Mouse (Mus musculus): Measurements from ENCODE around the gene Cd300lf.
A peak's percentile ranks its signal among the peaks of the same experiment; 100 is the strongest.

Cd300lf gene

DNA sequence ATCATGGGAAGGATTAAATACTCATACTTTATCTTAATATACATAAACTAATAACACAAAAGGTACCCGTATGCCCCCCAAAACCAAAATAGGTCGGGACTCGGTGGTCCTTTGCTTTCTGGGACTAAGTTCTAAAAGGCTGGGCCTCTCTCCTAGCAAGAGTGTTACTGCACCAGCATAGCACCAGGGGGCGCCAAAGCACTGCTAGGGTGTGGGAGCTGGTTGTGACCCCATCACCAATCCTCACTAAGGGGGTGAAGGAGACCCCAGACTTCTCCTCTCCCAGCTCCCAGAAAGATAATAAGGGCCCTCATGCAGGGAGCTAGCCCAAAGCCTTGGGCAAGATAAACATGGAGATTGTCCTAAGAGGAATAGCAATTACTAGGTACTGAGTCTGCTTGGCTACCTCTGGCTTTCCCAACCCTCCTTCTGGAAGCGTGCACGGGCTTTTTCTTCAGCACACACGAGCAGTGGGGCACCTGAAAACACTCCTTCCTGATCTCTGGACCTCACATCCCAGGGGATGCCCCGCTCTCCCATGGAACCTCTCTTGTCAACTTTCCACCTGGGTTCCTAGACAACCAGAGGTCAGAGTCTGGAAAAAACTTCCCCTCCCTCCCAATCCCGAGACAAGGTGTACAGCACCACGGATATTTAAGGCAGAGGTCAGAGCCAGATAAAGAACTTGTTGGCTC is 27.2 kb upstream of the Cd300lf start:
- peak; percentile 90 for DNase-seq (ENCODE audit: low spot score)

DNA sequence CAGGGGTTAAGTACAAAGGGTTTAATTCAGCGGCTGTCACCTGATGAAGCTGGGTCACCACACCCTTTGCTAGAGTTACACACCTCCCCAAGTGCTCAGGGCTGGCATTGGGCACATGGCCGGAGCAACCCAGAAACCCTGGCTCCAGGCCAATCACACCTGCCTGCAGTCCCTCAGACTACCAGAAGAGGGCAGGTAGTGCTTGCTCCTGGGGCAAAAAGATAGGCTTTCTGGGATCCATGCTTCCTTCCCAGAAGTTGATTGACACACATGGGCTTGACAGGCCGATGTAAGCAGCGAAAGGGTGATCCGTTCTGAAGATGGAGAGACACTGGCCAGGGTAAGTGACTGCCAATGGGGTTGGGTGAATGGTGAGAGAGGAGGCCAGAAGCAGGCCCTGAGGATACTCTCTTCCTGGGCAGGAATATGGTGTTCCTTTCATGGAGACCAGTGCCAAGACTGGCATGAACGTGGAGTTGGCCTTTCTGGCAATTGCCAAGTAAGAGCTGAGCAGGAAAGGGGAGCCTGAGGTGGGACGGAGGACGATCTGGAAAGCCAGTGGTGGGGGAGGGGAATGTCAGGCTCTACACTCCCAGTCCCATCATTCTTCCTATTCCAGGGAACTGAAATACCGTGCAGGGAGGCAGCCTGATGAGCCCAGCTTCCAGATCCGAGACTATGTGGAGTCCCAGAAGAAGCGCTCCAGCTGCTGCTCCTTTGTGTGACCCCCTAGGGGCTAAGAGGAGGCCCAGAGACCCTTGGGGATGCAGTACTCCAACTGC is 26.4 kb upstream of the Cd300lf start:
- DNase-seq (ENCODE audit: low spot score) = peak; percentile 81

GRCm38 (mm10) chr11:115157933-115158719 is 24.3 kb upstream of the Cd300lf start:
- no peak for DNase-seq (ENCODE audit: low spot score)

DNA sequence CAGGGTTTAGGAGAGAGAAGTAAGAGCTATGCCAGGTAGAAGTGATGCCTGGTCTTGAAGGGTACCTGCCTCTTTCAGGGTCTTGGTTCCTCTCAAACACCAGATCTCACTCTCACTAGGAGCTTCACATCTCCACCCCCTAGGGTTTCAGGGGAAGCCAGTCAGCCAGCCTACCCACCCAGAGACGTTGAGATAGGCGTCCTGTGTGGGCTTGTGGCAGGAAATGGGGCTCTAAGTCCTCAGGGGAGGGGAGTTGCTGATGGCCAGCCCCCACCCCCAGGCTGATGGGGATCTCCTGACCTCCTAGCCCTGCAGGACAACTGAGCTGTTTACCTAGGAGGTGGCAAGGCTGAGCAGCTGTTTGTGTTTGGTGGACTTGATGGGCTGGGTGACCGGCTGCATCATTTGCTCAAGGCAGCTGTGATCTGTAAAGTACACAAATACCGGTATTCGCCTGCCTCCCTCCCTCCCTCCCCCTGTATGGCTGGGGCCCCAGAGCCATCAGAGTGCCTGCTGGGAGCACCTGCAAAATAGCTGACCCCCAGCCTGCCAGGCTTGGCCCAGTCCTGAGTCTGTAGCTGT is 21.4 kb upstream of the Cd300lf start:
- no peak for DNase-seq (ENCODE audit: low spot score)

- peak; percentile 84 for DNase-seq (ENCODE audit: low spot score)
Observed at GRCm38 (mm10) chr11:115153699-115154292, 20.0 kb upstream of the Cd300lf start.

DNA sequence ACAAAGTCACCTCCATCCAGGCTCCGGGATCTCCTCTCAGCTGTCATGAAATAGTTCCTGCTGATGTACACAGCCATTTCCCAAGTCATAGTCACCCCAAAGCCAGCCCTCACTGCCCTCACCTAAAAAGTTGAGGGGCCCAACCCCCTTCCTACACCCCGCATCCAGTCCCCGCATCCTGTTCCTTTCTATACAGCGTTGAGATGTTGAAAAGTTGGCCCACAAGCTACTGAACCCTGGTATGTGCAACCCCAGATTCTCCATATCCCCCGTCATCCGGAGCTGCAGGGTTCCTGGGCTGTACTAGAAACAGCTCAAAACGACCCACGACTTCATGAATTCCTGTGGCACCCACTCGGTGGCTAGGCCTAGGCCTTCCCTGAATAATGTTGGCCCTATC is 19.3 kb upstream of the Cd300lf start:
- DNase-seq (ENCODE audit: low spot score) = no peak

DNA sequence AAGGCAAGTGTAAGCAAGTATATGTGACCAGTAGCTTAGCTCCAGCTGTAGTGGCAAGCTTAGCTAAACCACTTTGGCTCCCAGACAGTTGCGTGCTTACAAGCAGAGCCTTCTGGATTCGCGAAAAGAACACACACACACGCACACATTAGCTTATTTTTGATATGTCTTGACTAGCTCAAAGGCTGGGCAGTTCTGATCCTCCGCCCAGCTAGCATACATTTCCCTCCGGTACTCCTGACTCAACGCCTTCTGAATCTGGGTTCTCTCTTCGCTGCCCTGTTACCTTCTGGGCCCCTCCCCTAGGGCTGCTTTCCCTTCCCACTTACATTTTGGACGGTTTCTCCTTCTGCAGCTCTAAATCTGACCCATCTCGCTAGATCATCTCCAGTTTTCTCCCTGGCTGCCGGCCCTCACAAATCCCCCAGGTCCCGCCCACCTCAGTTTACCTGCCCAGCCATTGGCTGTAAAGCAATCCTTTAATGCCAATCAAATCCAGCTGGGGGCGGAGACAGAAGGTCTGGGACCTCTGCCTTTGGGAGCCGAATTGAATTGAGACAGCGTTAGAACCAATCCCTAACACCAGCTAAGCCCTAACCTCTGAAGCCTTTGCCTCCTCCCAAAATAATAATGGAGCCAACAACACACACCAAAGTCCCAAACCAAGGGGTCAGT is 18.1 kb upstream of the Cd300lf start:
- DNase-seq (ENCODE audit: low spot score) = peak; percentile 64

- DNase-seq (ENCODE audit: low spot score) = no peak
Observed at GRCm38 (mm10) chr11:115150741-115151254, 17.0 kb upstream of the Cd300lf start.

DNA sequence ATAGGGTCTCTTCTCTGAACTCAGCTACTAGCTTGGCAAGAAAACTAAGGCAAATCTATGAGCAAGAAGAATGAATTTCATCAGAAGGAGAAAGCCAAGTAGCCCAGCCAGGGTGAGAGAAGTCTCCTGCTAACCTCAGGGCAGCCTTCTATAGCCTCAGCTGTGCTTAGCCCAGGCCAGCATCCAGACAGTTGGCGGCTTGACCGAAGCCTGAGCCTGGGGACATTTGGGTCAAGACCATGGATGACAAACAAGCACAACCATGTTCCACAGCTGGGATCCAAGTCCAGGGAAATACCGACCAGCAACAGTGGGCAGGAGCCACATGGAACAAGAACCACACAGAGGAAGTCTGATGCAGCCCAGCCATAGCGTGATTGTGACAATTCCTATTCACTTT is 14.0 kb upstream of the Cd300lf start:
- DNase-seq (ENCODE audit: low spot score) = no peak

DNA sequence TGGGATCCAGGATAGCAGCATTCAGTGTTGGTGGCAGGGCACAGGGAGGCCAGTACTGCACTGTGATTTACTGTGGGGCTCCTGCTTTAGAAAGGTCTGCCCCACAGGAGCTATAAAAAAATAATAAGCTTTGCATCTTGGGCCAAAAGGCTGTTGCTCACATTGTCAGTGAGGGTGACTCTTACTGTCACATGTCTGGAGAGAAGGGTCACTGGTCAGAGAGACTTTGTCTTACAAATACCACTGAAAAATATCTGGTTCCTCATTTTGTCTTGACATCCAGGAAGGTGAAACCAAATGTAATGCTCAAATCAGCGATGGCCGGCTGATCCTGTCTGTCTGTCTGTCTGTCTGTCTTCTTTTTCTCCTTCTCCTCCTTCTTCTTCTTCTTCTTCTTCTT is 8.2 kb upstream of the Cd300lf start:
- no peak for DNase-seq (ENCODE audit: low spot score)

DNA sequence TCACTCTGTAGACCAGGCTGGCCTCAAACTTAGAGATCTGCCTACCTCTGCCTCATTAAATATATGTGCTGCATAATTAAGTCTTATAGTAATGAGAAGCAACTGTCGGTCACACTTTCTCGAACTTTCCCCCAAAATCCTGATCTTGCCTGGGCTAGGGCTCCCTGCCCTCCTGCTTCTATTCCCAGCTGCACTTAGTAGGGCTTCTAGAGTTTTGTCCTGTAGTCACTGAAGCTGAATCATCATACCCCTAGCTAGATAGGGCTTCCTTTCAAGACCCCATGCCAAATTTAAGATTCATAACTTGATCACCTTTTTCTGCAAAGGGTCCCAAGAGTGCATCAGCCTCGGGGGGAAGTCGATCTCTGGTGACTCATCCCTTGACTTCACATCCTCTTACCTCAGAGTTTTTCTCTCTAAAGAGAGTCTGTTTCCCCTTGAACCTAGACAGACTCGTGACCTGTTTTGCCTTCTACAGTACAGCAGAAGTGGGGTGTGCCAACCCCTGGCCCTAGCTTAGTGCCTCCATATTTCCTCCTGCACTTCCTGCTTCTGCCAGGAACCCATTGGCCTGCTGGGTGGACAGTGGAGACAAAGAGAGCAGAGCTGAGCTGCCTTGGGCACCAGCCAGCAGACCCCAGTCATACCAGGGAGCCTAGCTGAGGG is 4.9 kb upstream of the Cd300lf start:
- no peak for DNase-seq (ENCODE audit: low spot score)

DNA sequence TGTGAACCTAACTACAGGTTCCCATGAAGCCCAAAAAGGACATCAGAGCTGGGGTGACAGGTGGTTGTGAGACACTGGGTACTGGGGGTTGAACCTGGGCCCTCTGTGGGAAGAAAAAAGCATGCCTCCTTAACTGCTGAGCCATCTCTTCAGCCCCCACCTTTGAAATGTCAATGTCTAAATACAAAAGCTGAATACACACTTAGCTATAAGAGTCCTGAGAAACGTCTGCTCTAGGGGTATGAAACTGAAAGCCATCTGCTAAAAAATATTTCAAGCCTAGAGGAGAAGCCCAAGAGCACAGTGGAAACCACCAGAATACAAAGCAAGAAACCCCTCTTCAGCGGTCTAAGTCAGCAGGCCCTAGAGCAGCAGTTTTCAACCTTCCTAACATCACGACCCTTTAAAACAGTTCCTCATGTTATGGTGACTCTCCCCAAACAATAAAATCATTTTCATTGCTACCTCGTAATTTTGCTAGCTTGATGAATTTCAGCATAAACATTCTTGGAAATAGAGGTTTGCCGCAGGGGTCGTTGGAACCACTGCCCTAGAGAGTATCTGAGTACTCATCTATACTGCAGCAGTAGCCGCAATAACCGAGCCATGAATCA is 1.9 kb downstream of the Cd300lf start:
- no peak for DNase-seq (ENCODE audit: low spot score)

DNA sequence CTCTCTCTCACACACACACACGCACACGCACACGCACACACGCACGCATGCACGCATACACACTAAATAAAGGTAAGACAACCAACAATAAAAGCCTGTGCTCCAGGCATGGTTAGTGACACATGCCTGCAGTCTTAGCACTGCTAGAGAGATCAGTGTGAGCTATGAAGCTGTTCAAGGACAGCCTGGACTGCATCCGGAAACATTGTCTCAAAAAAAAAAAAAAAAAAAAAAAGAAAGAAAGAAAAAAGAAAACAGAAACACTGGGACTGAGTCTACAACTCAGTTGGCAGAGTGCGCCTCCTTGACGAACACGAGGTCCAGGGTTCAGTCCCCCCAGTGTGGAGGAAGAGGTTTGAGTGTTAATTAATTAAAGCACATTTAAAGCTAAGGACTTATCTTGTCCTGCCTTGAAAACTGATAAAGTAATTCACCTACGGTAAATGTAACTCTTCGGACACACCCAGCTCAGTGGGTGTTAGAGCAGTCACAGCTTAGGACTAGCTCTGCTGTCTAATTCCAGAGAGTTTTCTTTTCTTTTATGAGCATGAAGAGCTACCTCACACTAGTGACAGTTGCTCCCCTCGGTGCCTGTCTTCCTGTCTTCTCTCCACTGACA is 4.2 kb downstream of the Cd300lf start:
- DNase-seq (ENCODE audit: low spot score) = no peak

GRCm38 (mm10) chr11:115128483-115128882 is 5.3 kb downstream of the Cd300lf start:
- no peak for DNase-seq (ENCODE audit: low spot score)

DNA sequence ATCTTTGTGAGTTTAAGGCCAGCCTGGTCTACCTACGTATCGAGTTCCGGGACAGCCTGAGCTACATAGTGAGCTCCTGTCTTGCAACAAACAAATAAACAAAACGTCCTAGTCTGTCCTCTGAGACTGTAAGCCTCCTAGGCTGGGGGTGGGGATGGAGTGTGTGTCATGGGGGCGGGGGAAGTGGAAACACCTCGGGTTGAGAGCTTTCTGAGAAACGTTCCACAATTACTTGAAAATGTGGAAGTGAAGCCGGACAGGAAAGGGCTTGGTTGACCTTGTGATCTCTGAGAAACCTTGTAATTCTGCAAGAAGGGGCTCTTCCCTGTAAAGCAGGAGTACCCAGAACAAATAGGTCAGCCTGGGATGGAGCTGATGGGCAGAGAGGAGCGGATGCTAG is 14.4 kb downstream of the Cd300lf start:
- no peak for DNase-seq (ENCODE audit: low spot score)

DNA sequence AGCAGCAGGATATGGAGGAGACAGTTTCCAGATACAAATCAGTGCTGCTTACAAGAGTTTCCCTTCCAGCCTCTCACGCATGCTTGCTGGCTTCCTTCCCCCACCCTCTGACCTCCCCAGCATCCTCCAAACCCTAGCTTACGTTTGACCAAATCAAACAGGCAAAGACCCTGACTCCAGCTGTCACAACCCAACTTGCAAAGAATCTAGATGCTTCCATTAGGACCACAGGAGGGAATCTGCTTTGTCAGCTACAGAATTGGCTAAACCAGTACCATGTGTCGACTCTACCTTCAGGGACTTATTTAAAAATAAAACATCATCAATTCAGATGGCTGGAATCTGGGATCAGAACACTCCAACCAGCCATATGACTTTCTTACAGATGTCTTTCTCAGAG is 21.6 kb downstream of the Cd300lf start:
- no peak for DNase-seq (ENCODE audit: low spot score)

GRCm38 (mm10) chr11:115110271-115110670 is 23.5 kb downstream of the Cd300lf start:
- DNase-seq (ENCODE audit: low spot score) = no peak

DNA sequence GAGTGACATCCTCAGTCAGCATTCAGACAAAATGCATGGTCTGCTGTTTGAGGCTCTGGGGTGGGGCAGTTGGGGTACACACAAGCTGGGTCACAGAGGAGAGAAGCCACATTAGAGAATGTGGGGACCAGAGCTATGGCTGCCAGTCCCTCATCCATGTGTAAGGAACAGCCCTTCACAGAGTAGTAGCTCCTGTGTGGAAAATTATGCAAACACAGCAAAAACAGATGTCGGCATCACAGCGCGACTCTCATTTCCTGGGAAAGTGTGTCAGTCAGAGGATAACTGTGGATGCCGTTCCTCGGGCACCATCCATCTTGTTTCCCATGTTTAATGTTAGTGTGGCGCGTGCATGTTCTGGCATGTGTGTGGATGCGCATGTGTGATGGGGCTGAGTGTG is 25.6 kb downstream of the Cd300lf start:
- no peak for DNase-seq (ENCODE audit: low spot score)

DNA sequence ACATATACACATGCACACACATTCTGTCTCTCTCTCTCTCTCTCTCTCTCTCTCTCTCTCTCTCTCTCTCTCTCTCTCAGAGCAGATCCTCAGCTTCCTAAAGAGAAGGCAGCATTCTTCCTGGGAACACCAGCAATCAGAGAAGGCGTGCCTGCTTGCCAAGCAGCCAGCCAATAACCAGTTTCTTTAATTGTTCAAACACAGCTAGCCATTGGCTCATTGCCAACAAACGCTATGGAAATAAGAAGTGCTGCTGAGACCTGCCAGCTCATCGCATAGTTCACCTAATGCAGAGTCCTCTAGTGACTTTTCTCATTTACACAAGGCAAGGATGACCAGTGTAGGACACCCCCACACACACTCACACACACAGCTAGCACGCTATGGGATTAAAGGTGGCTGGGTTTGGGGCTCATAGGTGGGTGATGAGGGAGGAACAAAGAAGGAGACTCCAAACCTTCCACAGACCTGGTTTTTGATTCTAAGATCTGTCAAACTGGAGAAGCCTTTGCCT is 26.3 kb downstream of the Cd300lf start:
- DNase-seq (ENCODE audit: low spot score) = no peak

GRCm38 (mm10) chr11:115106638-115107037 is 27.2 kb downstream of the Cd300lf start:
- no peak for DNase-seq (ENCODE audit: low spot score)
